Mouse (Mus musculus) lung, embryonic 14.5 days (tissue): ENCODE data around the gene Creg1. TPM values are rescaled to one million over a fixed set of nuclear protein-coding genes. Genes with fewer than 3 reads are reported as not detected.
A peak's percentile ranks its signal among the peaks of the same experiment; 100 is the strongest.

Experiments
- ATAC-seq: fragments of 200-750 bp; cut with Nextera tagmentation; 2 replicates; pipeline ENCODE4 v1.8.0; 2017; ENCODE audit warnings: mild to moderate bottlenecking, moderate TSS enrichment, moderate library complexity; ENCODE audit not compliant: insufficient read depth
- DNase-seq: peaks from one replicate; pipeline ENCODE4 v3.0.0-alpha.2; 2015
- H3K27ac ChIP-seq: fragments of 300-500 bp; sonication (generic); 2 replicates; pipeline ENCODE4 v1.5.1; 2014; ENCODE audit warnings: low read depth, mild to moderate bottlenecking, moderate library complexity
- H3K27me3 ChIP-seq: fragments of 300-500 bp; sonication (generic); 2 replicates; pipeline ENCODE4 v1.6.1; 2014; ENCODE audit warnings: low read length, control low read depth; ENCODE audit not compliant: insufficient read depth
- H3K36me3 ChIP-seq: fragments of 300-500 bp; sonication (generic); 2 replicates; pipeline ENCODE4 v1.6.1; 2014; ENCODE audit warnings: control low read depth; ENCODE audit not compliant: insufficient read depth
- H3K4me1 ChIP-seq: fragments of 300-500 bp; sonication (generic); 2 replicates; pipeline ENCODE4 v1.6.1; 2014; ENCODE audit warnings: antibody characterized with exemption, control low read depth; ENCODE audit not compliant: insufficient read depth
- H3K4me2 ChIP-seq: fragments of 300-500 bp; sonication (generic); 2 replicates; pipeline ENCODE4 v1.6.1; 2014; ENCODE audit warnings: mild to moderate bottlenecking
- H3K4me3 ChIP-seq: fragments of 300-500 bp; sonication (generic); 2 replicates; pipeline ENCODE4 v1.5.1; 2014; ENCODE audit warnings: low read depth, low read length
- H3K9ac ChIP-seq: fragments of 300-500 bp; sonication (generic); 2 replicates; pipeline ENCODE4 v1.6.1; 2014
- H3K9me3 ChIP-seq: fragments of 300-500 bp; sonication (generic); 2 replicates; pipeline ENCODE4 v1.6.1; 2016; ENCODE audit warnings: low read depth, low read length, control low read depth
- CTCF ChIP-seq: IDR thresholded peaks from 2 replicates; pipeline ENCODE4 v1.5.1; 2016; ENCODE audit warnings: antibody characterized with exemption, low read depth
- WGBS: fragments of 180-500 bp; shearing (Covaris S2); extraction: QIAGEN DNeasy Blood & Tissue Kit; methylation state at CpG from one replicate; pipeline ENCODE4 v1.1.7; 2014; 5-methylcytosine and 5-hydroxymethylcytosine counted together
- polyA plus RNA-seq: library from polyadenylated mRNA; unstranded; fragments of >200 nt; fragmentation: Nextera tagmentation; extraction: Ambion mirVana; gene quantifications from 2 replicates; pipeline ENCODE4 v1.2.1, GENCODE M21; 2014

Gene Creg1
- polyA plus RNA-seq, 1 experiment from 2014 or later: 58.3 TPM

DNA sequence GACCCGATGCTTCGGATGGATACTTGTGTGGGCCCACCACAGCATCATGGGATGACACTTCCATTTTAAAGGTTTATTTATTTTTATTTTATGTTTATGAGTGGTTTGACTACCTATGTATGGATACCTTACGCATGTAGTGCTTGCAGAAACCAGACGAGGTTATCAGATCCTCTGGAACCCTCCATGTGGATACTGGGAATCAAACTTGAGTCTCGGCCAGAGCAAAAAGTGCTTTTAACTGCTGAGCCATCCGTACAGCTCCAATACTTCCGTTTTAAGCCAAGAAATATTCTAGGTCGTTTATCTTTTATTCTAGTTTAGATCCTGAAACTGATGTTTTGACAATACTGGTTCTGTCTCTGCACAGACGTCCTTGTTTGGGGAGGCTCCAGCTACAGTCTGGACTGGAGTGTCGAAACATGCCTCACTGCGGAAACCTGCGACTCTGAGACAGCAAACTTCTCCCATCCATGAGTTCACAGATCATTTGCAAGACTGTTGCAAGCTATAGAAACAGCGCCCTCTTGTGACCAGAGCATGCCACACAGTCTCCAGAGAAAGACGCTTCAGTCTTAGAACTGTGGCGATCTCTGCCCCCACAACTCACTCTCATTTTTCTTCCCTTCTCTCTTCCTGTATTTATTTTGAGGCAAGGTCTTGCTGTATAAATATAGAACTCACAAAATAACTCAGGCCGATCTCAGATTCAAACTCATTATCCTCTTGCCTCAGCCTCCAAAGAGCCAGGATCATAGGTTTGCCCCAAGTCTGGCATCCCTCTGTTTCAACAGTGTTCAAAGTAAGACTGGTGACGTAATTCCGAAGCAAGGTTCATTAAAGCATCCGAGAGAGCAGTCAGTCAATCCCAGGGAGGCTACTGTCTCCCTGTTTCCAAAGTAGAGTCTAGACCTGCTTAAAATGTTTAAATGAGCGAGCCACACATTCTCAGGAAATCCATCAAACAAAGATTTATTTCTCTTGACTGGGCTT is 27.4 kb upstream of the Creg1 start:
- H3K4me1 ChIP-seq: peaks cover 5% of the 10 kb centered on the region; the same call in 1 of the 2 replicates
- H3K36me3 ChIP-seq: no peaks in the 10 kb centered on the region
- no peak overlapping the region for H3K9ac ChIP-seq
- DNase-seq (peak; percentile 99), ATAC-seq (peak; percentile 87)
- no peak overlapping the region for H3K4me3 ChIP-seq
- H3K9me3 ChIP-seq: no peaks in the 10 kb centered on the region
- WGBS: 22% methylated on average over 20 of the region's 20 CpGs
- no peak overlapping the region for H3K27ac ChIP-seq
- H3K27me3 ChIP-seq: no peaks in the 10 kb centered on the region
- H3K4me2 ChIP-seq: peak overlapping the region; percentile 40
- TF ChIP-seq CTCF: peak; percentile 98

DNA sequence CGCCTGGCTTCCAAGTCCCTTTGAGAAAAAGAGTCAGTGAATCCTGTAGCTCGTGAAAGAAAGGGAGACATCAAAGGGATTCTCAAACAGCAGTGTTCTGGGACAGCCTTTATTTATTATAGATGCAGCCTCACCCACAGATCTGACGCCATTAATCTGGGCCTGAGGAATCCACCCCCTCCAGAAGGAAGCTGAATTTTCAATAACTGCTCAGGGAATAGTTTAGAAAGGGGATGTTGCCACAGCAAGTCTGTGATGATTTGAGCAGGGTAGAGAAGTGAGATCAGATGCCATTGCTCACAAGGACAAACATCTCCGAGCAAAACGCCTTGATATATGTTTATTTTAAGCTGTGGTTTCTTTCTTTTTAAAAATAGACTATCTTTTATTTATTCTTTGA is 26.1 kb upstream of the Creg1 start:
- no peak overlapping the region for H3K9ac ChIP-seq
- ATAC-seq (peak; percentile 68), DNase-seq (peak; percentile 44)
- no peaks in the 10 kb centered on the region for H3K36me3 ChIP-seq
- H3K9me3 ChIP-seq: no peaks in the 10 kb centered on the region
- no peak overlapping the region for H3K27ac ChIP-seq
- peaks cover 5% of the 10 kb centered on the region; the same call in 1 of the 2 replicates for H3K4me1 ChIP-seq
- H3K4me2 ChIP-seq: no peak overlapping the region
- no peak overlapping the region for H3K4me3 ChIP-seq
- 23% methylated on average over 5 of the region's 5 CpGs for WGBS
- no peaks in the 10 kb centered on the region for H3K27me3 ChIP-seq
- TF ChIP-seq CTCF: no peak

DNA sequence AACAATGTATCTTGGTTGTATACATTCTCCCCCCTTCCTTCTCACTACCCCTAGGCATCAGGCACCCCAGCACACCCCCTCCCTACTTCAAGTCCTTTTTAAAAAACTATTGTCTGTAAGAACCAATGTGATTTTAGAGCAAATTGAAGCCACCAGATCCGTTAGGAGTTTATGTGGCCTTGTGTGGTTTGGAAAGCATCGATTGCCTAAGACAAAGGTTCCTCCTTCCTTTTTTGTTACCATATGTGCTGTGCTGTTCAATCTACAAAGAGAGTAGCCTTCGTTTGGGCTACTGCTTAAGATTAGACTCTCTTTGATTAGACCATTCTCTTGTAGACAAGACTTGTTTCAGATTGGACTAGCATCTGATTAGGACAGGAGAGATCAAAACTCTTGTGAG is 25.7 kb upstream of the Creg1 start:
- no peaks in the 10 kb centered on the region for H3K36me3 ChIP-seq
- peaks cover 5% of the 10 kb centered on the region; the same call in 1 of the 2 replicates for H3K4me1 ChIP-seq
- no peak overlapping the region for H3K4me3 ChIP-seq
- no peaks in the 10 kb centered on the region for H3K27me3 ChIP-seq
- DNase-seq (peak; percentile 16), ATAC-seq (peak; percentile 33; the same call in 1 of the 2 replicates)
- no peak for TF ChIP-seq CTCF
- H3K9ac ChIP-seq: no peak overlapping the region
- no peaks in the 10 kb centered on the region for H3K9me3 ChIP-seq
- H3K27ac ChIP-seq: no peak overlapping the region
- WGBS: 51% methylated on average over 3 of the region's 3 CpGs
- no peak overlapping the region for H3K4me2 ChIP-seq

DNA sequence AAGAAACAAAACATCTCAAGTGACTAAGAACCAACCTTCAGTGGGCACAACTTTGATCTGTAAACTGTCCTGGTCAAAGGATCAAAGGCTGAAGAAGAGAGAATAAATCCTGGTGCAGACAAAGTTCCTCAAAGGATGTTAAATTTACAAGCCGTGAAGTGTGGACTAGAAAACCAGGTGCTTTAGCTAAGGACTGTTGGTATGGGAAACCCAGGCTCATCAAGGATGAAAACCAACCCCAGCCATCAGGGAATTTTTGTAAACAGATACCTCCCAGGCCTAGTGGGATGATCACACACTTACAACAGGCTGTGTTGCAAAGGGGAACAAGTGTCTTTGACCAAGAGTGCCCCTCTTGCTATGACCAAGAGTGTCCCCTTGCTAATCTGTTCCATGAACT is 24.6 kb upstream of the Creg1 start:
- H3K27me3 ChIP-seq: no peaks in the 10 kb centered on the region
- no peak overlapping the region for H3K4me3 ChIP-seq
- DNase-seq (no peak), ATAC-seq (no peak)
- H3K4me2 ChIP-seq: no peak overlapping the region
- no peak for TF ChIP-seq CTCF
- peaks cover 5% of the 10 kb centered on the region; the same call in 1 of the 2 replicates for H3K4me1 ChIP-seq
- H3K36me3 ChIP-seq: no peaks in the 10 kb centered on the region
- H3K9ac ChIP-seq: no peak overlapping the region
- H3K27ac ChIP-seq: no peak overlapping the region
- no peaks in the 10 kb centered on the region for H3K9me3 ChIP-seq
- WGBS: 81% methylated on average over 1 of the region's 1 CpGs

DNA sequence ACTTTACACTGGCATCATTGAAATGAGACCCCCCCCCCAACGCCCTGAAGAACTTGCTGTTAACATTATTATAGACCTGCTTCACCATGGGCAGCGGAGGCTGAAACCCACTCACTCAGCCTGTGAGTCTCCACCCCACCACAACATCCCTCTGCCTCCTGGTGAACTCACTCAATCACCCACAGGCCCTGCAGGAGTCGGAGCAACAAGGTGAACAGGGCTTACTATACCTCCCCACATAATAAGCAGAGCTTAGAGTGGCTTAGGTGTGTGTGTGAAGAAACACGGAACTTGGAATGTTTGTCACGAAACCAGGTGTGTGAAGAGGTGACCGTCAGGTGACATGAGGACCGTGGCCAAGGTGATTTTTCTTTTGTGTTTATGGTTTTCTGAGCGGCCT is 21.6 kb upstream of the Creg1 start:
- Histone ChIP-seq H3K4me3 (no peak overlapping the region), H3K36me3 (no peaks in the 10 kb centered on the region), H3K27ac (no peak overlapping the region), H3K27me3 (no peaks in the 10 kb centered on the region), H3K4me2 (no peak overlapping the region), H3K9me3 (no peaks in the 10 kb centered on the region), H3K9ac (no peak overlapping the region), H3K4me1 (no peaks in the 10 kb centered on the region)
- TF ChIP-seq CTCF: no peak
- WGBS: 77% methylated on average over 8 of the region's 8 CpGs
- ATAC-seq: no peak
- no peak for DNase-seq

DNA sequence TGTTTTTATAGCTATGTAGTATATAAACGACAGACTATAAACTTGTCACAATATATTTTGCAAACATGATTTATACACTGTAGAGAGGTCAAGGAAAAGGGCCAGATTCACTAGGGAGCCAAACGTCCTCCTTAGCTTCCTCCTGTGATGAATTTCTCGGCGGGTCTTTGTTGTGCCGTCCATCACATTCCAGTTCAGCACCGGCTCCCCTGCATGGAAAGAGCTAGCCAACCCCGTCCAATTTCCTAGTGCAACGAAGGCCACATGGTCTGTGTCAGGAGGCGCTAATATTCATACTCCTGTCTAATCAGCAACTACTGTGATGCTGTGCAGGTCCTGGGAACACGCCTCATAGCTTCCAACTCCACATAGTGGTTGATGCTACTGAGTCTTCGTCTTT is 15.5 kb upstream of the Creg1 start:
- 21% methylated on average over 11 of the region's 11 CpGs for WGBS
- ATAC-seq: peak; percentile 83
- peak overlapping the region; percentile 29; the same call in 1 of the 2 replicates for H3K4me2 ChIP-seq
- no peak for TF ChIP-seq CTCF
- H3K4me1 ChIP-seq: no peaks in the 10 kb centered on the region
- no peaks in the 10 kb centered on the region for H3K27me3 ChIP-seq
- H3K36me3 ChIP-seq: no peaks in the 10 kb centered on the region
- no peaks in the 10 kb centered on the region for H3K9me3 ChIP-seq
- peak; percentile 70 for DNase-seq
- no peak overlapping the region for H3K4me3 ChIP-seq
- no peak overlapping the region for H3K9ac ChIP-seq
- H3K27ac ChIP-seq: no peak overlapping the region; the same call in 1 of the 2 replicates

DNA sequence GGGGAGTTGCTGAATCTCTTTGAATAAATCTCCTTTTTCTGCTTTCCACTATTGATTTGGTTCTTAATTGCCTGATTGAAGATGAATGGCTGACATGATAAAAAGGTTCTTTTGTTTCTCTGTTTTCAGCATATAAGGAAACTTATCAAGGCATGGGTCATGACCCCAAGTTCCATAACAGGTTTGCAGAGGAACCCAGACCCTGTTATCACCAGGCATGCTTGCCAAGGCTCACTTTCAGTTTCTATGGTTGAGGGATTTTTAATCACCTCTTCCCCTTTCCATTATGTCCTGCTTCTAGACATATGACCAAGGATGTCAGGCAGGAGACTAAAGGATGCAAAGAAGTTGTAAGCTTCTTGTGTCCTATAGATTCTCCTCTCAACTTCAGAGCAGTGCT is 12.4 kb upstream of the Creg1 start:
- Histone ChIP-seq H3K9ac (no peak overlapping the region), H3K36me3 (no peaks in the 10 kb centered on the region), H3K4me1 (no peaks in the 10 kb centered on the region), H3K27me3 (no peaks in the 10 kb centered on the region), H3K27ac (no peak overlapping the region), H3K4me2 (no peak overlapping the region), H3K4me3 (no peak overlapping the region), H3K9me3 (no peaks in the 10 kb centered on the region)
- no peak for DNase-seq
- ATAC-seq: no peak
- no peak for TF ChIP-seq CTCF
